Mouse (Mus musculus) liver, postnatal 0 days (tissue): ENCODE results near the gene Ntrk3. TPM values are rescaled to one million over a fixed set of nuclear protein-coding genes. Genes with fewer than 3 reads are reported as not detected.

Source experiments
- ATAC-seq: fragments of 200-750 bp; cut with Nextera tagmentation; 2 replicates; pipeline ENCODE4 v1.8.0; 2017; ENCODE audit warnings: mild to moderate bottlenecking, moderate library complexity
- DNase-seq: peaks from one replicate; pipeline ENCODE4 v3.0.0-alpha.2; 2016
- H3K27ac ChIP-seq: fragments of 300-500 bp; sonication (generic); 2 replicates; pipeline ENCODE4 v1.5.1; 2014; ENCODE audit warnings: antibody characterized with exemption, moderate library complexity, mild to moderate bottlenecking, low read depth
- H3K27me3 ChIP-seq: fragments of 300-500 bp; sonication (generic); 2 replicates; pipeline ENCODE4 v1.6.1; 2014; ENCODE audit warnings: low read length, control low read depth, mixed read lengths; ENCODE audit not compliant: insufficient read depth
- H3K36me3 ChIP-seq: fragments of 300-500 bp; sonication (generic); replicated peaks from 2 replicates; pipeline ENCODE4 v1.6.1; 2014; ENCODE audit warnings: mild to moderate bottlenecking, control low read depth, low read length, moderate library complexity, mixed read lengths; ENCODE audit not compliant: insufficient read depth
- H3K4me1 ChIP-seq: fragments of 300-500 bp; sonication (generic); 2 replicates; pipeline ENCODE4 v1.6.1; 2014; ENCODE audit warnings: antibody characterized with exemption, mild to moderate bottlenecking, control low read depth; ENCODE audit not compliant: insufficient read depth
- H3K4me2 ChIP-seq: fragments of 300-500 bp; sonication (generic); 2 replicates; pipeline ENCODE4 v1.6.1; 2014; ENCODE audit warnings: low read depth, mild to moderate bottlenecking, low read length, moderate library complexity, mixed read lengths
- H3K4me3 ChIP-seq: fragments of 300-500 bp; sonication (generic); 2 replicates; pipeline ENCODE4 v1.5.1; 2014; ENCODE audit warnings: low read depth, low read length
- H3K9ac ChIP-seq: fragments of 300-500 bp; sonication (generic); replicated peaks from 2 replicates; pipeline ENCODE4 v1.6.1; 2014; ENCODE audit warnings: mild to moderate bottlenecking, moderate library complexity
- H3K9me3 ChIP-seq: fragments of 300-500 bp; sonication (generic); 2 replicates; pipeline ENCODE4 v1.6.1; 2016; ENCODE audit warnings: mild to moderate bottlenecking, control low read depth, low read length, mixed read lengths
- CTCF ChIP-seq: sonication (generic); IDR thresholded peaks from 2 replicates; pipeline ENCODE4 v1.5.1; 2016; ENCODE audit warnings: antibody characterized with exemption, low read depth
- EP300 ChIP-seq: IDR thresholded peaks from 2 replicates; pipeline ENCODE4 v1.6.1; 2016; ENCODE audit warnings: antibody characterized with exemption, low read depth, mild to moderate bottlenecking
- WGBS: fragments of 180-500 bp; shearing (Covaris S2); extraction: QIAGEN DNeasy Blood & Tissue Kit; methylation state at CpG from one replicate; pipeline ENCODE4 v1.1.7; 2014; ENCODE audit not compliant: insufficient replicate concordance; 5-methylcytosine and 5-hydroxymethylcytosine counted together
- polyA plus RNA-seq: library from polyadenylated mRNA; unstranded; fragments of >200 nt; fragmentation: Nextera tagmentation; extraction: Ambion mirVana; gene quantifications from 2 replicates; pipeline ENCODE4 v1.2.1, GENCODE M21; 2015

Ntrk3 gene
- polyA plus RNA-seq, 1 experiment from 2014 or later: 0.16 TPM

DNA sequence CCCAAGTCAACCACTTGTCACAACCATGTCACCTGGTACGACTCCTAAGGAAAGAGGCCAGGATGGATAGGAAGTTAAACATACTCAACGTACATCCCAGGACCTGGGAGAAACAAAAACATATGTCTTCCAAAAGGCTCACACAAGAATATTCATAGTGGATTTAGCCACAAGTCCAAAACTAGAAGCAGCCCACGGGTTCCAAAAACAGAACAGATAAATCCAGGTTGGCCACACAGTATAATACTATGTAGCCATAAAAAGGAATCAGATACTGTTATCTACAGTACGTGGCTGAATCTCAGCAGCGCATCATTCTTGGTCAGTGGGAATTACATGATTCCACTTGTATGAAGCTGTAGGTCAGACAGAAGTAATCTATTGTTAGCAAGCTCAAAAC, 179.3 kb downstream of the Ntrk3 start:
- Histone ChIP-seq H3K36me3 (no peaks in the 10 kb centered on the region), H3K9ac (no peak overlapping the region), H3K4me3 (no peak overlapping the region), H3K27ac (no peak overlapping the region), H3K27me3 (no peaks in the 10 kb centered on the region), H3K9me3 (no peaks in the 10 kb centered on the region), H3K4me1 (no peaks in the 10 kb centered on the region), H3K4me2 (no peak overlapping the region)
- WGBS: 78% methylated on average over 5 of the region's 5 CpGs
- DNase-seq (no peak), ATAC-seq (no peak)
- no peak for TF ChIP-seq CTCF
- TF ChIP-seq EP300: no peak

DNA sequence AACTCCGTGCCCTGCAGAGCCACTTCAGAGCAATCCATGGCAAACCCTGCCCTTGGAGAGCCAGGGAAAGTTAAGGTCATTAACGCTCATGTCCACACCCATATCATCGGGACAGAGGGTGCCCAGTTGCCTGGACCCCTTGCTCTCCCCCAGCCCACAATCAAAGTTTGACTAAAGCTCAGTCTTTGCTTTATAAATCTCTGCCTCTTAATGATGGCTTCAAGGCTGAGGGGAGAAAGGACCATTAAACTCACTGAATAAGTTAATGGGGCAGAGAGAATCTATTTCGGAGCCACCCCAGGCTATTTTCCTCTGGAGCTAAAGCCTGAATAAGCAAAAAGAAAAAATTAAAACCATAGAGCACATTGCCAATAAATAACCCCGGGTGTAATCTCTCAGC, 182.3 kb downstream of the Ntrk3 start:
- Histone ChIP-seq H3K27me3 (no peaks in the 10 kb centered on the region), H3K4me1 (no peaks in the 10 kb centered on the region), H3K9me3 (no peaks in the 10 kb centered on the region), H3K4me2 (no peak overlapping the region), H3K4me3 (no peak overlapping the region), H3K27ac (no peak overlapping the region), H3K36me3 (no peaks in the 10 kb centered on the region), H3K9ac (no peak overlapping the region)
- TF ChIP-seq CTCF (no peak), EP300 (no peak)
- ATAC-seq (no peak), DNase-seq (no peak)
- WGBS: 76% methylated on average over 5 of the region's 5 CpGs

DNA sequence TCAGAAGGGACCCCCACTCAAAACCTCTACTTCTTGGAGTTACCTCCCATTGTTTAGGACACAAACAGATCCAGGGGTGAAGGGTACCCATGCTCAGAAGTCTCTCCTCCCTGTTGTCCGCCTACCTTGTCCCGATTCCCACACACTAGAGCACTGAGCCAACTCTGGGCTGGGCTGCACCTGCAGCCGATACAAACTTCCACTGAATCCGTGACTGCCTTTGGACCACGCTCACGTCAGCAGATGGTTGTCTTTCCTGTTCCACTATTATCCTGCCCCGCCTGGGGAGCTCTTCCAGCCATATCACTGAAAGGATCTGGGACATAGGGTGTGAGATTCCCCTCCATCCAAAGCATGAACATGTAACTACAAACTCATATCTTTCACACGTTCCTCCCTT, 188.4 kb downstream of the Ntrk3 start:
- no peak overlapping the region for H3K27ac ChIP-seq

DNA sequence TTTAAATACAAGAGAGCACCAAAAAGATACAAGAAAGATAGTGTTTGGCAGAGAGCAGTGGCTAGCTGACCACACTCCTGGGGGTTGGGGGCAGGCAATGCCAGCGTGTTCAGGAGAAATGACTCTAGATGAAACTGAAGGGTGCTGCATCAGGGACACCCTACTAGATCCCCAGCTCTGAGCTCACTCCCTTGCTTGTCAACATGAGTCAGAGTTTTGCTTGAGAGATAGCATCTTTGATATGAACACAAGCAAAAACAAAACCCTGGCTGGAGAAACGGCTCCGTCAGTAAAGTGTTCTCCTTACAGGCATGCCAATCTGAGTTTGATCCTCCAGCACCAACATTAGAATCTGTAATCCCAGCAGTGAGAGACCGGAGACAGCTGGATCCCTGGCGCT, 189.1 kb downstream of the Ntrk3 start:
- no peak for ATAC-seq
- no peak for DNase-seq
- no peak for TF ChIP-seq EP300
- TF ChIP-seq CTCF: no peak
- Histone ChIP-seq H3K9ac (no peak overlapping the region), H3K27me3 (no peaks in the 10 kb centered on the region), H3K36me3 (no peaks in the 10 kb centered on the region), H3K4me3 (no peak overlapping the region), H3K27ac (no peak overlapping the region), H3K9me3 (no peaks in the 10 kb centered on the region), H3K4me1 (no peaks in the 10 kb centered on the region), H3K4me2 (no peak overlapping the region)
- 79% methylated on average over 5 of the region's 5 CpGs for WGBS

More for the DNA sequence above, 188.4 kb downstream of the Ntrk3 start:
- no peak overlapping the region for H3K9ac ChIP-seq
- H3K4me2 ChIP-seq: no peak overlapping the region
- no peaks in the 10 kb centered on the region for H3K36me3 ChIP-seq
- no peaks in the 10 kb centered on the region for H3K4me1 ChIP-seq
- H3K9me3 ChIP-seq: no peaks in the 10 kb centered on the region
- H3K27me3 ChIP-seq: no peaks in the 10 kb centered on the region
- DNase-seq (no peak), ATAC-seq (no peak)
- TF ChIP-seq CTCF (no peak), EP300 (no peak)
- WGBS: 83% methylated on average over 8 of the region's 8 CpGs
- no peak overlapping the region for H3K4me3 ChIP-seq

DNA sequence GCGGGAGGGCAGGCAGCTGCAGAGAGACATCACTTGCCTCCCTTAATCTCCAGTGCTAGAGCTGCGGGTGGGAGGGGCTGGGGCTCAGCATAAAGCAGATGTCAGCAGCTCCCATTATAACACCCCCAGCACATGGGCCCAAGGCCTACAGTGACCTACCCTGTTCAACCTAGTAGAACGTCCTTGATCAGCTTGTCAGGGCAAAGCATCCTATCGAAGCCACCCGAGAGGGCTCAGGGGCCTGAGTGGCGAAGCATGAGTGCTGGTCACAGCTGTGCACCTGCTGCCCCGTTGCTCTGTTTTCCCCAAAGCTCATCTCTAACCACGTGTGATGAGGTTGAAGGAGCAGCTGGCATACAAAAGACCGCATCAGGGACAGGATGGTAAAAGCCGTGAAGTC, 191.3 kb downstream of the Ntrk3 start:
- TF ChIP-seq CTCF (no peak), EP300 (no peak)
- 73% methylated on average over 10 of the region's 10 CpGs for WGBS
- Histone ChIP-seq H3K4me3 (no peak overlapping the region), H3K9ac (no peak overlapping the region), H3K27ac (no peak overlapping the region), H3K9me3 (no peaks in the 10 kb centered on the region), H3K36me3 (no peaks in the 10 kb centered on the region), H3K27me3 (no peaks in the 10 kb centered on the region), H3K4me2 (no peak overlapping the region), H3K4me1 (no peaks in the 10 kb centered on the region)
- no peak for ATAC-seq
- no peak for DNase-seq

DNA sequence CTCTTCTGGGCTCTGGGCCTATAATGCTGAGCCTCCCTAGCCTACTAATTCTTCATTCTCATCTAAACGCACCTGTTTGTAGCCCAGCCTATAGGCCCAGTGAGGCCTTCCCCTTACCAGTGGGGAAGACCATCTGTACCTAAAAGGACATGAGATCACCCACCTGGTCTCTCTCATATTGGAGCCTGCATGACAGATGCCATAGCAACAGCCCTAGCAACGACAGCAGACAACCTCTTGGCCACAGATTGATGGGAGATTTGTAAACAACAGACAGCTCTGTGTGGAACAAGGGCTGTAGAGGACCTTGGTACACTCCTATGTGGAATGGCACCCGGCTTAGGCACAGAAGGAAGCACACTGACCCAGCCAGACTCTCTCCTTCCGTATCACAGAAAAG, 195.3 kb downstream of the Ntrk3 start:
- no peak for ATAC-seq
- no peak for DNase-seq
- no peak overlapping the region for H3K27ac ChIP-seq
- H3K4me1 ChIP-seq: no peaks in the 10 kb centered on the region
- 63% methylated on average over 4 of the region's 4 CpGs for WGBS
- no peak overlapping the region for H3K4me2 ChIP-seq
- H3K36me3 ChIP-seq: no peaks in the 10 kb centered on the region
- no peaks in the 10 kb centered on the region for H3K27me3 ChIP-seq
- H3K9ac ChIP-seq: no peak overlapping the region
- H3K9me3 ChIP-seq: no peaks in the 10 kb centered on the region
- TF ChIP-seq EP300: no peak
- no peak for TF ChIP-seq CTCF
- no peak overlapping the region for H3K4me3 ChIP-seq

DNA sequence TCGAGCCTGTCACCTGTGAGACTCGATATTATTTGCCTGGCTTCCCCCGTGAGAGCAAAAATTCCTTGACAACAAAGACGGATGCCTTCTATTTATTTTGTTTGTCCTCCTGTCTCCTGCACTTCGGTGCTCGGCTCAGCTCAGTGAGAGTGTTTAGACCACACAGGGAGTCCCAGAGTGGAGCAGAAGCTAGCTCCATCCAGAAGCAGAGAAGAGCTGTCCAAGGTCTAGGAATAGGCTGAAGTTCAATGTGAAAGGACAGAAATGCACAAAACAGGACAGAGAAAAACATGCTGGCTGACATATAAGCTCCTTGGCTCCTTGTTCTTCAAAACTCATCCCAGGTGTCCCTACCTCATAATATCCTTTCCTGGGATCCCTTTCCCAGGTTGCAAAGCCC, 207.5 kb downstream of the Ntrk3 start:
- Histone ChIP-seq H3K4me1 (no peaks in the 10 kb centered on the region), H3K9ac (no peak overlapping the region), H3K27me3 (no peaks in the 10 kb centered on the region), H3K4me3 (no peak overlapping the region), H3K36me3 (no peaks in the 10 kb centered on the region), H3K27ac (no peak overlapping the region), H3K9me3 (no peaks in the 10 kb centered on the region), H3K4me2 (no peak overlapping the region)
- WGBS: 54% methylated on average over 6 of the region's 6 CpGs
- DNase-seq (no peak), ATAC-seq (no peak)
- TF ChIP-seq EP300 (no peak), CTCF (no peak)
